ENCODE assay signal across 20 mouse cellular contexts in the genomic region with DNA sequence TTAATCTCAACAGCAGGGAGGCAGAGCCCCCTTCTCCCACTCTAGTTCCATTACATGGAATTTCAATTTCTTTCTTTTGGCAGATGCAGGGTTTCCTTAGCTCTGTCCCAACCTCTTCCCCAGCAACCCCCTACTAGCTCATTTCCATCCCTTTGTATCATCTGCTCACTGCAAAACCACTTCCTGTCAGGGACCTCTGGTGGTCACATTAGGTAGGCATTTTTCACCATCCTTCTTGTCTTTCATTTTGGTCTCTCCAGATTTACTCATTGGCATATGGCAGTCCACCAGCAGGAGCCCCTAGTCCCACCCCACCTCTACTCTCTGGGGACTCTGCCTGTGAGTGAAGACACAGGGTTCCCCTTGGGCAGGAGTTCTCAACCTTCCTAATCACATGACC.
A peak's percentile ranks its signal among the peaks of the same experiment; 100 is the strongest.
DNase-seq lines count a peak whose midpoint lies in the region; ATAC-seq and TF ChIP-seq lines count a peak whose summit lies in the region.
"Had no signal": no experiment of that assay in that cellular context is flagged by ENCODE, and none has a peak within 500 bp of the region (broad histone marks: within the 10 kb centered on the region; RNA-seq: fewer than 3 reads in every experiment).

No protein-coding gene starts in this region.

- H3K9me3 ChIP-seq in intestine, postnatal 0 days (ENCODE audit: control insufficient read depth) = no peaks in the 10 kb centered on the region
- H3K9me3 ChIP-seq in intestine, embryonic 15.5 days = no peaks in the 10 kb centered on the region
- no peaks in the 10 kb centered on the region for H3K9me3 ChIP-seq in lung, postnatal 0 days (ENCODE audit: low read length)
- H3K9me3 ChIP-seq in kidney, embryonic 15.5 days (replicated peaks) = no peaks in the 10 kb centered on the region
- H3K9me3 ChIP-seq: midbrain, embryonic 10.5 days had no signal

- no peaks in the 10 kb centered on the region for H3K36me3 ChIP-seq in intestine, postnatal 0 days (ENCODE audit: control insufficient read depth, insufficient read depth)
- H3K36me3 ChIP-seq in intestine, embryonic 15.5 days = no peaks in the 10 kb centered on the region
- no peaks in the 10 kb centered on the region for H3K36me3 ChIP-seq in lung, postnatal 0 days (ENCODE audit: insufficient read depth, low read length)
- no peaks in the 10 kb centered on the region for H3K36me3 ChIP-seq in kidney, embryonic 15.5 days
- H3K36me3 ChIP-seq: hindbrain, embryonic 13.5 days; midbrain, embryonic 10.5 days had no signal

- no peak overlapping the region for H3K4me2 ChIP-seq in intestine, postnatal 0 days (replicated peaks; ENCODE audit: low read depth)
- no peak overlapping the region for H3K4me2 ChIP-seq in intestine, embryonic 15.5 days (replicated peaks)
- no peak overlapping the region for H3K4me2 ChIP-seq in lung, postnatal 0 days (replicated peaks; ENCODE audit: low read depth, low read length)
- H3K4me2 ChIP-seq in kidney, embryonic 15.5 days = no peak overlapping the region
- H3K4me2 ChIP-seq: hindbrain, embryonic 13.5 days had no signal

- H3K27ac ChIP-seq in intestine, postnatal 0 days (ENCODE audit: low read depth, low read length) = no peak overlapping the region
- H3K27ac ChIP-seq in intestine, embryonic 15.5 days = no peak overlapping the region
- no peak overlapping the region for H3K27ac ChIP-seq in lung, postnatal 0 days (ENCODE audit: low read length)
- H3K27ac ChIP-seq in kidney, embryonic 15.5 days = no peak overlapping the region
- H3K27ac ChIP-seq: hindbrain, embryonic 13.5 days; midbrain, embryonic 10.5 days had no signal

- TF ChIP-seq CTCF in intestine, postnatal 0 days (IDR thresholded peaks at IDR 0.05; ENCODE audit: low read depth) = peak; percentile 31
- TF ChIP-seq CTCF in lung, postnatal 0 days (IDR thresholded peaks at IDR 0.05) = 0 out of 2 replicates have a peak, but pooled peaks have one; percentile 15
- TF ChIP-seq CTCF in lung, adult 2 months (IDR thresholded peaks at IDR 0.05; ENCODE audit: insufficient read depth, low read length) = no peak

- ATAC-seq in intestine, postnatal 0 days = no peak
- ATAC-seq in intestine, embryonic 15.5 days = no peak
- no peak for ATAC-seq in lung, postnatal 0 days
- no peak for ATAC-seq in kidney, embryonic 15.5 days (replicated peaks; ENCODE audit: low FRiP score)

- no peak for TF ChIP-seq EP300 in lung, postnatal 0 days (IDR thresholded peaks at IDR 0.05)

- H3K27me3 ChIP-seq in intestine, postnatal 0 days (replicated peaks; ENCODE audit: control insufficient read depth, insufficient read depth, low read length) = no peaks in the 10 kb centered on the region
- no peaks in the 10 kb centered on the region for H3K27me3 ChIP-seq in intestine, embryonic 15.5 days (replicated peaks)
- no peaks in the 10 kb centered on the region for H3K27me3 ChIP-seq in lung, postnatal 0 days (replicated peaks; ENCODE audit: insufficient read depth, low read length)
- no peaks in the 10 kb centered on the region for H3K27me3 ChIP-seq in kidney, embryonic 15.5 days
- H3K27me3 ChIP-seq: hindbrain, embryonic 13.5 days had no signal

- DNase-seq in lung, postnatal 0 days (ENCODE audit: low spot score) = no peak
- no peak for DNase-seq in lung, postnatal 25 days (ENCODE audit: low spot score)
- peak; percentile 11 for DNase-seq in CD4-positive helper T cell, adult 2 months (ENCODE audit: low read depth, low spot score)
- DNase-seq in ZHBTc4 (ENCODE audit: low read depth, low spot score) = peak; percentile 23
- DNase-seq in lung, adult 2 months = no peak
- DNase-seq: cerebellum, postnatal 14 days; gastrocnemius, postnatal 25 days; heart, postnatal 14 days; kidney, adult 18-20 months; kidney, postnatal 36 days; layer of hippocampus, postnatal 36 days; left cerebral cortex, postnatal 4 days; lung, postnatal 4 days; right cerebral cortex, postnatal 4 days; thymus, postnatal 25 days had no signal

- H3K4me3 ChIP-seq in intestine, postnatal 0 days (ENCODE audit: low read depth, low read length) = no peak overlapping the region
- no peak overlapping the region for H3K4me3 ChIP-seq in intestine, embryonic 15.5 days (replicated peaks)
- no peak overlapping the region for H3K4me3 ChIP-seq in lung, postnatal 0 days (ENCODE audit: low read depth, low read length)
- no peak overlapping the region for H3K4me3 ChIP-seq in kidney, embryonic 15.5 days (replicated peaks)
- no peak overlapping the region for H3K4me3 ChIP-seq in lung, adult 2 months (replicated peaks; ENCODE audit: extremely low read depth, low read depth, low read length)
- H3K4me3 ChIP-seq: hindbrain, embryonic 13.5 days; midbrain, embryonic 10.5 days had no signal

- H3K4me1 ChIP-seq in intestine, postnatal 0 days (replicated peaks; ENCODE audit: control insufficient read depth, insufficient read depth, low read length) = no peaks in the 10 kb centered on the region
- H3K4me1 ChIP-seq in intestine, embryonic 15.5 days (replicated peaks) = no peaks in the 10 kb centered on the region
- no peaks in the 10 kb centered on the region for H3K4me1 ChIP-seq in lung, postnatal 0 days (ENCODE audit: insufficient read depth, low read depth, low read length)
- H3K4me1 ChIP-seq in kidney, embryonic 15.5 days = no peaks in the 10 kb centered on the region
- no peaks in the 10 kb centered on the region for H3K4me1 ChIP-seq in lung, adult 2 months (ENCODE audit: control insufficient read depth, insufficient read depth, low read length)
- H3K4me1 ChIP-seq: hindbrain, embryonic 13.5 days; midbrain, embryonic 10.5 days had no signal

- H3K9ac ChIP-seq in intestine, postnatal 0 days (ENCODE audit: low read depth, low read length) = no peak overlapping the region
- no peak overlapping the region for H3K9ac ChIP-seq in intestine, embryonic 15.5 days
- H3K9ac ChIP-seq in lung, postnatal 0 days (replicated peaks; ENCODE audit: low read depth) = no peak overlapping the region
- no peak overlapping the region for H3K9ac ChIP-seq in kidney, embryonic 15.5 days
- H3K9ac ChIP-seq: hindbrain, embryonic 13.5 days had no signal

- no peak for TF ChIP-seq POLR2A in lung, adult 2 months (IDR thresholded peaks at IDR 0.05; ENCODE audit: borderline replicate concordance, extremely low read depth, low read depth, low read length)

Comparison
In these comparisons a context has a peak if more than half of its experiments do, and no peak if none do; other contexts are left out.
1. DNase-seq: peak in CD4-positive helper T cell, adult 2 months (single experiment) and ZHBTc4 (single experiment); none in lung, postnatal 0 days (single experiment), lung, postnatal 25 days (single experiment) and lung, adult 2 months (single experiment).